23 mouse cellular contexts compared by ENCODE assay signal in genomic region chr5:57940457-57940856, GRCm38 (mm10).
DNase-seq lines count a peak whose midpoint lies in the region; ATAC-seq and TF ChIP-seq lines count a peak whose summit lies in the region.
"Had no signal": no experiment of that assay in that cellular context is flagged by ENCODE, and none has a peak within 500 bp of the region (broad histone marks: within the 10 kb centered on the region; RNA-seq: fewer than 3 reads in every experiment).

No protein-coding gene starts in this region.

- no peaks in the 10 kb centered on the region for H3K9me3 ChIP-seq in lung, postnatal 0 days (ENCODE audit: low read length)
- H3K9me3 ChIP-seq: embryonic facial prominence, embryonic 13.5 days; forebrain, embryonic 10.5 days; heart, embryonic 10.5 days; hindbrain, embryonic 12.5 days had no signal

- no peak for TF ChIP-seq POLR2A in myocyte (IDR thresholded peaks at IDR 0.05; ENCODE audit: insufficient read length, low read depth)

- CTCF ChIA-PET in Patski (lab: Charles Lee) = interaction anchor here (1.2 kb wide), 1 partner anchor 70 kb away, joined by 4 read pairs; no protein-coding TSS in a partner anchor

- no peak overlapping the region for H3K9ac ChIP-seq in lung, postnatal 0 days (replicated peaks; ENCODE audit: low read depth)
- H3K9ac ChIP-seq: embryonic facial prominence, embryonic 13.5 days; hindbrain, embryonic 12.5 days had no signal

- no peaks in the 10 kb centered on the region for H3K79me2 ChIP-seq in myocyte (ENCODE audit: control insufficient read depth, insufficient read depth)

- H3K4me1 ChIP-seq in lung, postnatal 0 days (ENCODE audit: insufficient read depth, low read depth, low read length) = no peaks in the 10 kb centered on the region
- H3K4me1 ChIP-seq: embryonic facial prominence, embryonic 13.5 days; forebrain, embryonic 10.5 days; heart, embryonic 10.5 days; hindbrain, embryonic 12.5 days had no signal

- intact Hi-C loops in gastrocnemius, adult 2 months (cut with DNase I) = no loop called here

- no peak for TF ChIP-seq EP300 in lung, postnatal 0 days (IDR thresholded peaks at IDR 0.05)

- POLR2A ChIA-PET in Patski (lab: Charles Lee) = no interaction called here

- 37% methylated on average over 3 of the region's 3 CpGs for WGBS in lung, postnatal 0 days

- no peaks in the 10 kb centered on the region for H3K36me3 ChIP-seq in lung, postnatal 0 days (ENCODE audit: insufficient read depth, low read length)
- no peaks in the 10 kb centered on the region for H3K36me3 ChIP-seq in myocyte (ENCODE audit: control insufficient read depth, insufficient read depth)
- H3K36me3 ChIP-seq: embryonic facial prominence, embryonic 13.5 days; forebrain, embryonic 10.5 days; heart, embryonic 10.5 days; hindbrain, embryonic 12.5 days had no signal

- no peaks in the 10 kb centered on the region for H3K27me3 ChIP-seq in lung, postnatal 0 days (replicated peaks; ENCODE audit: insufficient read depth, low read length)
- H3K27me3 ChIP-seq in Patski = no peaks in the 10 kb centered on the region
- no peaks in the 10 kb centered on the region for H3K27me3 ChIP-seq in myocyte (ENCODE audit: control insufficient read depth, insufficient read depth, insufficient read length)
- H3K27me3 ChIP-seq: embryonic facial prominence, embryonic 13.5 days; hindbrain, embryonic 12.5 days had no signal

- H3K4me3 ChIP-seq in lung, postnatal 0 days (ENCODE audit: low read depth, low read length) = no peak overlapping the region
- no peak overlapping the region for H3K4me3 ChIP-seq in myocyte
- no peak overlapping the region for H3K4me3 ChIP-seq in gastrocnemius, adult 2 months
- H3K4me3 ChIP-seq: embryonic facial prominence, embryonic 13.5 days; forebrain, embryonic 10.5 days; heart, embryonic 10.5 days; hindbrain, embryonic 12.5 days had no signal

- TF ChIP-seq CTCF in lung, postnatal 0 days (IDR thresholded peaks at IDR 0.05) = no peak
- TF ChIP-seq CTCF in Patski (IDR thresholded peaks at IDR 0.05) = no peak
- no peak for TF ChIP-seq CTCF in gastrocnemius, adult 2 months (IDR thresholded peaks at IDR 0.05)

- H3K27ac ChIP-seq in lung, postnatal 0 days (ENCODE audit: low read length) = no peak overlapping the region
- no peak overlapping the region for H3K27ac ChIP-seq in gastrocnemius, adult 2 months
- H3K27ac ChIP-seq: embryonic facial prominence, embryonic 13.5 days; forebrain, embryonic 10.5 days; heart, embryonic 10.5 days; hindbrain, embryonic 12.5 days had no signal

- H3ac ChIP-seq in myocyte (ENCODE audit: control insufficient read depth, insufficient read length) = no peak overlapping the region

- ATAC-seq in lung, postnatal 0 days = no peak
- ATAC-seq in Patski = peak; percentile 69
- ATAC-seq: forebrain, embryonic 14.5 days; hindbrain, embryonic 16.5 days; inflammation-experienced regulatory T-cells, adult 6 months; intestine, postnatal 0 days had no signal

- H3K4me2 ChIP-seq in lung, postnatal 0 days (replicated peaks; ENCODE audit: low read depth, low read length) = no peak overlapping the region
- H3K4me2 ChIP-seq in myocyte (ENCODE audit: low read depth) = no peak overlapping the region
- H3K4me2 ChIP-seq: embryonic facial prominence, embryonic 13.5 days; hindbrain, embryonic 12.5 days had no signal

- DNase-seq in lung, postnatal 0 days (ENCODE audit: low spot score) = peak; percentile 8
- no peak for DNase-seq in lung, postnatal 36 days
- DNase-seq in Patski (ENCODE audit: low read depth, low spot score) = peak; percentile 25
- DNase-seq in gonadal fat pad, adult 2 months (ENCODE audit: low read depth) = peak; percentile 51
- no peak for DNase-seq in gastrocnemius, adult 2 months
- no peak for DNase-seq in cerebellum, postnatal 14 days
- no peak for DNase-seq in kidney, postnatal 10 days
- DNase-seq: adrenal gland, adult 8-10 months; adrenal gland, postnatal 36 days; cerebellum, adult 2 months; cerebellum, postnatal 10 days; gastrocnemius, postnatal 36 days; heart, postnatal 10 days; heart, postnatal 4 days had no signal

- in situ Hi-C loops in Patski (cut with MboI; ENCODE audit: low pct_unique_long_range_greater_than_20kb) = loop anchor here (10.0 kb wide), 1 partner anchor 176 kb away; no protein-coding TSS in a partner anchor

TF ChIP-seq in myocyte, 11 proteins besides CTCF, POLR2A, EP300 and RAD21:
- TF ChIP-seq MYOD1 (IDR thresholded peaks at IDR 0.05; ENCODE audit: control insufficient read depth in 1 of 3, insufficient read length in 2 of 3, low read depth in 2 of 3) (no peak), CEBPB (IDR thresholded peaks at IDR 0.05; ENCODE audit: insufficient read depth, poor library complexity, severe bottlenecking) (peak; percentile 79; the same call in 1 of the 2 replicates)

Comparison
In these comparisons a context has a peak if more than half of its experiments do, and no peak if none do; other contexts are left out.
1. DNase-seq: peak in lung, postnatal 0 days (single experiment), Patski (single experiment) and gonadal fat pad, adult 2 months (single experiment); none in lung, postnatal 36 days (single experiment), gastrocnemius, adult 2 months (single experiment), cerebellum, postnatal 14 days (0 of 2) and kidney, postnatal 10 days (single experiment).